Mouse (Mus musculus): ENCODE results near the gene Pamr1. TPM values are rescaled to one million over a fixed set of nuclear protein-coding genes. Genes with fewer than 3 reads are reported as not detected.

Gene Pamr1
- polyA plus RNA-seq, 1 experiment from 2014 or later = 23.9 TPM

DNA sequence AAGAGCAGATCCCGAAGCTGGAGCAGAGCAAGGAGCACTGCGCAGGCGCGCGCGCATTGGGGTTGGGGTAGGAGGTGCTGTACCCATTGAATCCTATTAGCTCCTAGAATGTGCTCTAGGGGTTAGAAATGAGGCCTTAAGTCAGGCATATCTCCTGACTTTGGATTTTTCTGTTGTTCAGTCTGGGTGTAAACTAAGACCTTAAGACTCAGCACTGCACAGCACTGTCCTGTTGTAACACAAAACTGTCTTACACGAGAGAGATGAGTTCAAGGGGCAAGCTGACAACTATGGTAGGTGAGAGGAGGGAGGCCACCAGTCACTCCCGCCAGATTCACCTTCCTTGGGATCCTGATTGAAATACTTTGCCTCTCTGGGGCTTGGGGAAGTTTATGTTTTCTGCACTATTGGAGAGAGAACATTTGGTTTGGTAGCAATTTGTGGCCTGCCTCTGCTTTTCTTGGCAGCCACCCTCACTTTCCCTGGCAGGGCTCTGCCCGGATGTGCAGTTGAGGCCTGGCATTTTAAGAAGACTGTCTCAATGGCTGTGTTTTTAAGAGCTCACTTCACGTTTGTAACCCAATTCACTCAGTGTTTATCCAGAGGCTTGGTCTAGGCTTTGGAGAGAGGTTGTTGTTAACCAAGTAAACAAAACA is 99.2 kb downstream of the Pamr1 start:
- Histone ChIP-seq H3K9me3 (ENCODE audit: control insufficient read depth, low read length) (no peaks in the 10 kb centered on the region), H3K36me3 (ENCODE audit: control insufficient read depth, insufficient read depth, low read length) (no peaks in the 10 kb centered on the region), H3K4me2 (replicated peaks; ENCODE audit: low read depth, low read length) (no peak overlapping the region), H3K4me3 (ENCODE audit: low read length) (no peak overlapping the region), H3K9ac (ENCODE audit: low read depth, low read length) (no peak overlapping the region), H3K4me1 (ENCODE audit: control insufficient read depth, insufficient read depth, low read length) (no peaks in the 10 kb centered on the region), H3K27me3 (ENCODE audit: control insufficient read depth, insufficient read depth, low read length) (no peaks in the 10 kb centered on the region), H3K27ac (ENCODE audit: low read depth, low read length) (no peak overlapping the region)
- WGBS = 71% methylated on average over 10 of the region's 10 CpGs
- ATAC-seq (ENCODE audit: low FRiP score, low TSS enrichment) = no peak

DNA sequence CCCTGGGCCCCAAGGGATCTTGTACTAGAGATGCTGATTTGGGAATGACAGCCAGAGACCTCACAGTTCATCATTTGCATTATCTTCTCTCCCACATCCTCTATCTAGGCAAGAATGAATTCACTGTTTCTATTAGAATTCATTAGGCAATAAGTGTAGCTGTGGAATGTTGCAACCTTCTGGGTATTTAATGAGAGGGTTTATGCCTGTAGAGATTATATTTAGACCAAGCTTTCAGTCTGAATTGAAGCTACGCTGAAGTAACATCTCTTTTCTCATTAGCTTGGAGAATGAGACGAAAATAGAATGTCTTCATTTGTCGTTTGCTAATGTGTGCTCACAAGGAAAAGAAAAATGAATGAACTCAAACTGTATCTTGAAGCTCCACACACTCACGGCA is 100.5 kb downstream of the Pamr1 start:
- H3K4me2 ChIP-seq (replicated peaks; ENCODE audit: low read depth, low read length) = no peak overlapping the region
- no peak for ATAC-seq (ENCODE audit: low FRiP score, low TSS enrichment)
- H3K4me3 ChIP-seq (ENCODE audit: low read length) = no peak overlapping the region
- no peaks in the 10 kb centered on the region for H3K4me1 ChIP-seq (ENCODE audit: control insufficient read depth, insufficient read depth, low read length)
- no peaks in the 10 kb centered on the region for H3K27me3 ChIP-seq (ENCODE audit: control insufficient read depth, insufficient read depth, low read length)
- H3K36me3 ChIP-seq (ENCODE audit: control insufficient read depth, insufficient read depth, low read length) = no peaks in the 10 kb centered on the region
- H3K9ac ChIP-seq (ENCODE audit: low read depth, low read length) = no peak overlapping the region
- H3K27ac ChIP-seq (ENCODE audit: low read depth, low read length) = no peak overlapping the region
- 83% methylated on average over 4 of the region's 4 CpGs for WGBS
- no peaks in the 10 kb centered on the region for H3K9me3 ChIP-seq (ENCODE audit: control insufficient read depth, low read length)

DNA sequence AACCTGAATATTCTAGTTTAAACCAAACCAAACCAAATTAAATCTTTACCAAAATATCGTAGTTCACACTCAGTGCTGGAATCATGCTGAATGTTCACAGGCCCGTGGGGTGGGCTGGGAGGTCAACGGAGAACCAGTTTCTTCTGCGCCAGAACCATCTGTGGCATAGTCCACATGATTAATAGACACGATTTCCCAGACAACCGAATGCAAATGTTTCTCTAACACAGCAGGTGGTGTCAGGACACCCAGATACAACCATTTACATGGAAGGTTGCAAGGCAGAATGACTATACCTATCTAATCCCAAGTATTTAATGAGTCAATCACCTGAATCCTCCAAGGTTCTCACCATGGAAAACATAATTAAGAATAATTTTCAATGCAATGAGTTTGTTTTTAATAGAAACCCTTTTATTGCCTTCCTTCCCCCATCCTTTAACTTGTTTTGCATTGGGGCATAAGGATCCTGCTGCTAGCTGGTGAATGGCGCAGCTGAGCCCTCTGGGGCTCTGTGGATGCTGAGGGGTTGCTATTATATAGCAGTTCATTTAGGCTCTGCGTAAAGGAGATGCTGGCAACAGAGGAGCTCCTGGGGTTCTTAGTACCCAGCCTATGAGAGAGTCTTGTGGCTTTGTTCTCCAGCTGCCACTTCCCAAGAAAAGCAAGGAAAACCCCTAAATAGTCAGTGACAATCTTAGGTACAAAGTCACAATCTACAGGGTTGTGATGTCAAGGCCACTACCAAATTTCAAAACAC is 106.3 kb downstream of the Pamr1 start:
- no peak overlapping the region for H3K27ac ChIP-seq (ENCODE audit: low read depth, low read length)
- H3K4me2 ChIP-seq (replicated peaks; ENCODE audit: low read depth, low read length) = no peak overlapping the region
- no peaks in the 10 kb centered on the region for H3K9me3 ChIP-seq (ENCODE audit: control insufficient read depth, low read length)
- H3K4me3 ChIP-seq (ENCODE audit: low read length) = no peak overlapping the region
- H3K4me1 ChIP-seq (ENCODE audit: control insufficient read depth, insufficient read depth, low read length) = peaks cover 8% of the 10 kb centered on the region; the same call in 1 of the 2 replicates
- no peak for ATAC-seq (ENCODE audit: low FRiP score, low TSS enrichment)
- H3K36me3 ChIP-seq (ENCODE audit: control insufficient read depth, insufficient read depth, low read length) = no peaks in the 10 kb centered on the region
- H3K9ac ChIP-seq (ENCODE audit: low read depth, low read length) = no peak overlapping the region
- 66% methylated on average over 8 of the region's 8 CpGs for WGBS
- peaks cover 30% of the 10 kb centered on the region for H3K27me3 ChIP-seq (ENCODE audit: control insufficient read depth, insufficient read depth, low read length)

DNA sequence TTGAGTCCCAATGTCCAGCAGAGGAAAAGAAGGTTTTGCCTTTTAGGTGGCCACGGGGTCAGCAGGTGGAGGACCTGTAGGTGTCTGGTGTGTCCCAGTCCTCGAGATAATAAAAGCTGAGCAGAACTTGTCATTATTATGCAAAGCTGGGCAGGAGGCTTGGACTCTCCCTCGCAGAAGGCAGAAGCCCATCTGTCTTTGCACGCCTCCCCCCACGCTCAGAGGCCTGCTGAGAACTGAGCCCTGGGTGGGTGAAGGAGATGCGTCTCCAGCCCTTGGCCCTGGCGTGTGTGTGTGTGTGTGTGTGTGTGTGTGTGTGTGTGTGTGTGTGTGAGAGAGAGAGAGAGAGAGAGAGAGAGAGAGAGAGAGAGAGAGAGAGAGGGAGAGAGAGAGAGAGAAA is 107.9 kb downstream of the Pamr1 start:
- Histone ChIP-seq H3K4me3 (ENCODE audit: low read length) (no peak overlapping the region), H3K4me2 (replicated peaks; ENCODE audit: low read depth, low read length) (peak overlapping the region; percentile 100; the same call in 1 of the 2 replicates), H3K27me3 (ENCODE audit: control insufficient read depth, insufficient read depth, low read length) (peaks cover 30% of the 10 kb centered on the region), H3K27ac (ENCODE audit: low read depth, low read length) (no peak overlapping the region), H3K36me3 (ENCODE audit: control insufficient read depth, insufficient read depth, low read length) (no peaks in the 10 kb centered on the region), H3K9ac (ENCODE audit: low read depth, low read length) (no peak overlapping the region), H3K9me3 (ENCODE audit: control insufficient read depth, low read length) (no peaks in the 10 kb centered on the region), H3K4me1 (ENCODE audit: control insufficient read depth, insufficient read depth, low read length) (peaks cover 8% of the 10 kb centered on the region; the same call in 1 of the 2 replicates)
- 11% methylated on average over 7 of the region's 7 CpGs for WGBS
- ATAC-seq (ENCODE audit: low FRiP score, low TSS enrichment) = no peak

DNA sequence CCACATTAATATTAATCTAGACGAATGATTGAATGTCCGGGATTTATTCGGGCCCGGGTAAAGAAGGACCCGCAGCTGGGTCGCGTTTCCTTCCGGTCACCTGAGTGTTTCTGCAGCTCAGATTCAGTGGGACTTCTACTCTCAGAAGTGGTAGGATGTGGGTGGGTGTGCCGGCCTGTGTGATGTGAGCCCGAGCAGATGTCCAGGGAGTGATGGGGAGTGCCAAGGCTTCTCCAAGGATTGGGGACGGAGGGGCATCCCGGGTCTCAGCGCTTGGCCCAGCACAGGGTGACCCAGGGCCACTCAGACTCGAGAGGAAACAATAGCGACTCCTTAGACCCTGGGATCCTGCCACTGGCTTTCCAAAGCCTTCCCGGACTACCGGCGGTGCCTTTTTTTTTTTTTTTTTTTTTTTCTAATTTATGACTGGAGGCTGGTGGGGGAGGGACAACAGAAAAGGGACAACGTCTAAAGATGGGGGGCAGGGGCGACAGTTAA is 108.4 kb downstream of the Pamr1 start, which contains the start of gene Slc1a2:
TSS of gene Slc1a2 (plus strand) at position 497 of the 498 bp plus-strand sequence.
- Histone ChIP-seq H3K27ac (ENCODE audit: low read depth, low read length) (no peak within 1 kb of the TSS), H3K9me3 (ENCODE audit: control insufficient read depth, low read length) (no peaks in the 10 kb centered on the region), H3K4me1 (ENCODE audit: control insufficient read depth, insufficient read depth, low read length) (peaks cover 8% of the 10 kb centered on the region; the same call in 1 of the 2 replicates), H3K4me2 (replicated peaks; ENCODE audit: low read depth, low read length) (peak within 1 kb of the TSS; percentile 100), H3K36me3 (ENCODE audit: control insufficient read depth, insufficient read depth, low read length) (no peaks in the 10 kb centered on the region), H3K27me3 (ENCODE audit: control insufficient read depth, insufficient read depth, low read length) (peaks cover 30% of the 10 kb centered on the region), H3K9ac (ENCODE audit: low read depth, low read length) (peak within 1 kb of the TSS; percentile 56), H3K4me3 (ENCODE audit: low read length) (peak within 1 kb of the TSS; percentile 68)
- WGBS = 0% methylated on average over 20 of the region's 20 CpGs
- 0 out of 2 replicates have a peak, but pooled peaks have one; percentile 50 for ATAC-seq (ENCODE audit: low FRiP score, low TSS enrichment)

DNA sequence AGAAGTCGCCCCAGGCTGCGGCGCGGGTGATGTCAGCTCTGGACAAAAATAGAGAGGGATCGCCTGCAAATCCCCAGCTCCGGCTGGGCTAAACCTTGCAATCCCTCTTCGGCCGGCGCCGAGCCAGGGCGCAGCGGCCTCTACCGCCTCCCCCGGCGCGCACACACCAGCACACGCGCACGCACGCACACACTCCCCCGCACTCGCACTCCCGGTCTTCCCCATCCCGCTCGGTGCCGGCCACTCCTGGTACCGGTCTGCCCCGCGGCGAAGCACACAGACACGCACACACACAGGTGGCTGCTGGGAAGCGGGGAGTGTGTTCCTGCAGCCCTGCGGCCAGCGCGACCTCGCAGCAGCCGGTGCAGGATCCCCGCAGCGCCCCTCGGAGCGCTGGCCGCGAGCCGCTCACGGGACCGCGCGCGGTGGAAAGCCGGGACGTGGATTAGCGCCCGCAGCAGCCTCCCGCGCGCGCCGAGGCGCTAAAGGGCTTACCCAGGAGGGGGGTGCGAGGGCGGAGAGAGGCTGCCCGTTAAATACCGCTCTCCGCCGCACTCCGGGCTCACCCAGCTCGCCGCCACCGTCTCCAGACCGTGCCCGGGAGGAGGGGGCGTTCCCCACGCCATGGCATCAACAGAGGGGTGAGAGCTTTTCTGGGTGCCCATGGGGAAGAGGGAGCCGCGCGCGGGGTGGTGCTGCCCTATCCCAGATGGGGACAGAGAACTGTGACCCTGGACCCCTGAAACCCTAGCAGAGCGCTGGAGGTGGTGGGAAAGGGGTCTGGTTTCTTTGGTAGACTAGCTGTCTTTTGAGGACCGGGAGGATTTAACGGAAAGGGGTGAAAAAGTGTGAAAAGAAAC is 109.1 kb downstream of the Pamr1 start:
- Histone ChIP-seq H3K36me3 (ENCODE audit: control insufficient read depth, insufficient read depth, low read length) (no peaks in the 10 kb centered on the region), H3K4me3 (ENCODE audit: low read length) (peak overlapping the region; percentile 68), H3K4me2 (replicated peaks; ENCODE audit: low read depth, low read length) (peak overlapping the region; percentile 100), H3K9ac (ENCODE audit: low read depth, low read length) (peak overlapping the region; percentile 56), H3K27me3 (ENCODE audit: control insufficient read depth, insufficient read depth, low read length) (peaks cover 30% of the 10 kb centered on the region), H3K4me1 (ENCODE audit: control insufficient read depth, insufficient read depth, low read length) (peaks cover 8% of the 10 kb centered on the region; the same call in 1 of the 2 replicates), H3K9me3 (ENCODE audit: control insufficient read depth, low read length) (no peaks in the 10 kb centered on the region), H3K27ac (ENCODE audit: low read depth, low read length) (no peak overlapping the region)
- under 1% methylated on average over 73 of the region's 80 CpGs for WGBS
- ATAC-seq (ENCODE audit: low FRiP score, low TSS enrichment) = peak; percentile 85

DNA sequence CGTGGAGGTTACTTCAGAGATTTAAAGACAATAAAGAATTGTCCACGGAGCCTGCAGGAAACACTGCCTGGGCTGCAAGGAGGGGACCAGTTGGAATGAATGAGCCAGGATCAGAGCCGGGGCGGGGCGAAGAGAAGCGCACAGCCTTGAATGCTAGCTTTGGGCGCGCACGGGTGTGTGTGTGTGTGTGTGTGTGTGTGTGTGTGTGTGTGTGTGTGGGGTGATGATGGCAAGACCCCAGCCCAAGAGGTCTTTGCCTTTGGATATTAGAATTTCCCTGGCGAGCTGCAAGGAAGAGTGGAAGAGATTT is 109.7 kb downstream of the Pamr1 start:
- Histone ChIP-seq H3K9me3 (ENCODE audit: control insufficient read depth, low read length) (no peaks in the 10 kb centered on the region), H3K4me3 (ENCODE audit: low read length) (peak overlapping the region; percentile 68), H3K9ac (ENCODE audit: low read depth, low read length) (0 out of 2 replicates have a peak overlapping the region, but pooled peaks have one; percentile 56), H3K27ac (ENCODE audit: low read depth, low read length) (no peak overlapping the region), H3K4me1 (ENCODE audit: control insufficient read depth, insufficient read depth, low read length) (peaks cover 8% of the 10 kb centered on the region; the same call in 1 of the 2 replicates), H3K27me3 (ENCODE audit: control insufficient read depth, insufficient read depth, low read length) (peaks cover 30% of the 10 kb centered on the region), H3K36me3 (ENCODE audit: control insufficient read depth, insufficient read depth, low read length) (no peaks in the 10 kb centered on the region), H3K4me2 (replicated peaks; ENCODE audit: low read depth, low read length) (peak overlapping the region; percentile 100)
- ATAC-seq (ENCODE audit: low FRiP score, low TSS enrichment) = no peak
- 0% methylated on average over 10 of the region's 10 CpGs for WGBS

DNA sequence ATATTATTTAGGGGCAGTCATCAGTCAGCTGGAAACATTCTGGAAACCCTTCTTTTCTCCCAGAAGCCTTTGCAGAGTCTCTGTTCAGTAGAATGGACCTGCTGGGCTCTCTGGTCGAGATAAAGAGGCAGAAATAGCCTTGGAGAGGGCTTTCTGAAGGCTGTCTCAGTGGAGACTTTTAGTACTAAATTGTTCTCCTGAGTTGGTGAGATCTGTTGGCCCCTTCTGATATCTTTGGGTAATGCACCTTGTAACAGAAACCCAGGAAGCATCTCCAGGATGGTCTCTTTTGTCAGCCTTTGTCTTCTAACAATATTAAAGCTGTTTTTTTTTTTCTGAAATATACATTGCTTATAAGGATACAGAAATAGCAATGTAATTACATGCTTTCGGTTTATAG is 111.2 kb downstream of the Pamr1 start:
- 67% methylated on average over 2 of the region's 2 CpGs for WGBS
- Histone ChIP-seq H3K9ac (ENCODE audit: low read depth, low read length) (no peak overlapping the region), H3K4me2 (replicated peaks; ENCODE audit: low read depth, low read length) (no peak overlapping the region), H3K36me3 (ENCODE audit: control insufficient read depth, insufficient read depth, low read length) (no peaks in the 10 kb centered on the region), H3K27me3 (ENCODE audit: control insufficient read depth, insufficient read depth, low read length) (peaks cover 30% of the 10 kb centered on the region), H3K4me1 (ENCODE audit: control insufficient read depth, insufficient read depth, low read length) (peaks cover 8% of the 10 kb centered on the region; the same call in 1 of the 2 replicates), H3K27ac (ENCODE audit: low read depth, low read length) (no peak overlapping the region), H3K9me3 (ENCODE audit: control insufficient read depth, low read length) (no peaks in the 10 kb centered on the region), H3K4me3 (ENCODE audit: low read length) (no peak overlapping the region)
- ATAC-seq (ENCODE audit: low FRiP score, low TSS enrichment) = no peak
